Mouse (Mus musculus): Measurements from ENCODE around the gene Abcb1b. TPM values are rescaled to one million over a fixed set of nuclear protein-coding genes. Genes with fewer than 3 reads are reported as not detected.

Gene Abcb1b
- polyA plus RNA-seq, 1 experiment from 2014 or later: 0.43 TPM

- Histone ChIP-seq H3K9ac (ENCODE audit: low read depth, low read length) (no peak overlapping the region), H3K27me3 (ENCODE audit: control insufficient read depth, insufficient read depth, low read length) (no peaks in the 10 kb centered on the region), H3K9me3 (ENCODE audit: control insufficient read depth, low read length) (no peaks in the 10 kb centered on the region), H3K27ac (ENCODE audit: low read depth, low read length) (no peak overlapping the region), H3K4me3 (ENCODE audit: low read depth, low read length) (no peak overlapping the region), H3K4me2 (replicated peaks; ENCODE audit: low read depth, low read length) (no peak overlapping the region), H3K36me3 (ENCODE audit: control insufficient read depth, insufficient read depth, low read length) (no peaks in the 10 kb centered on the region), H3K4me1 (replicated peaks; ENCODE audit: control insufficient read depth, insufficient read depth, low read length) (no peaks in the 10 kb centered on the region)
- WGBS: 76% methylated on average over 1 of the region's 1 CpGs
- DNase-seq (ENCODE audit: low spot score) (no peak), ATAC-seq (ENCODE audit: low FRiP score) (no peak)
These were observed 103.1 kb downstream of the Abcb1b start for GRCm38 (mm10) chr5:8901001-8901400.

- Histone ChIP-seq H3K4me3 (ENCODE audit: low read depth, low read length) (no peak overlapping the region), H3K4me1 (replicated peaks; ENCODE audit: control insufficient read depth, insufficient read depth, low read length) (no peaks in the 10 kb centered on the region), H3K4me2 (replicated peaks; ENCODE audit: low read depth, low read length) (no peak overlapping the region), H3K9ac (ENCODE audit: low read depth, low read length) (no peak overlapping the region), H3K36me3 (ENCODE audit: control insufficient read depth, insufficient read depth, low read length) (no peaks in the 10 kb centered on the region), H3K27me3 (ENCODE audit: control insufficient read depth, insufficient read depth, low read length) (no peaks in the 10 kb centered on the region), H3K27ac (ENCODE audit: low read depth, low read length) (no peak overlapping the region), H3K9me3 (ENCODE audit: control insufficient read depth, low read length) (no peaks in the 10 kb centered on the region)
- no peak for DNase-seq (ENCODE audit: low spot score)
- no peak for ATAC-seq (ENCODE audit: low FRiP score)
- WGBS: 60% methylated on average over 6 of the region's 6 CpGs
These were observed 104.3 kb downstream of the Abcb1b start for GRCm38 (mm10) chr5:8902141-8902817.

DNA sequence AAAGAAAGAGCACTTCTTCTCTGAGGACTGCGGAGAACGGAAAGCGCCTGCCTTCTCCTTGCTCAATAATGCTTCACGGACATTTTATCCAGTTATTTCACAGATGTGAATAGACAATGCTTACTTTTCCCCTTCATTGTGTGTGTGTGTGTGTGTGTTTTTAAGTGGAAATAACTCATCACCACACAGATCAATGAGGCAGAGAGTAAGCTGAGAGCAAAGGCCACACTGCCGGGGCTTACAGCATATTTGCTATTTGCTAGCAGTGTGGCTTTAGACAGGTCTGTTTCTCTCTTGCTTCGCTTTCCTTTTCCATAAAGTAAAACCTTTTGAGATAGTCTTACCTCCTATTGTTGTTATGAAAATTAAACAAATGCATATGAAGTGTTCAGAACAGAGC, 106.6 kb downstream of the Abcb1b start:
- Histone ChIP-seq H3K27me3 (ENCODE audit: control insufficient read depth, insufficient read depth, low read length) (no peaks in the 10 kb centered on the region), H3K36me3 (ENCODE audit: control insufficient read depth, insufficient read depth, low read length) (no peaks in the 10 kb centered on the region), H3K9ac (ENCODE audit: low read depth, low read length) (no peak overlapping the region), H3K27ac (ENCODE audit: low read depth, low read length) (no peak overlapping the region), H3K4me3 (ENCODE audit: low read depth, low read length) (no peak overlapping the region), H3K4me2 (replicated peaks; ENCODE audit: low read depth, low read length) (no peak overlapping the region), H3K9me3 (ENCODE audit: control insufficient read depth, low read length) (no peaks in the 10 kb centered on the region), H3K4me1 (replicated peaks; ENCODE audit: control insufficient read depth, insufficient read depth, low read length) (no peaks in the 10 kb centered on the region)
- ATAC-seq (ENCODE audit: low FRiP score) (no peak), DNase-seq (ENCODE audit: low spot score) (peak; percentile 5)
- WGBS: 49% methylated on average over 6 of the region's 6 CpGs

GRCm38 (mm10) chr5:8911567-8912198, 113.7 kb downstream of the Abcb1b start:
- no peaks in the 10 kb centered on the region for H3K4me1 ChIP-seq (replicated peaks; ENCODE audit: control insufficient read depth, insufficient read depth, low read length)
- no peaks in the 10 kb centered on the region for H3K9me3 ChIP-seq (ENCODE audit: control insufficient read depth, low read length)
- WGBS: 83% methylated on average over 8 of the region's 8 CpGs
- H3K9ac ChIP-seq (ENCODE audit: low read depth, low read length): no peak overlapping the region
- ATAC-seq (ENCODE audit: low FRiP score): no peak
- H3K27me3 ChIP-seq (ENCODE audit: control insufficient read depth, insufficient read depth, low read length): no peaks in the 10 kb centered on the region
- H3K4me3 ChIP-seq (ENCODE audit: low read depth, low read length): no peak overlapping the region
- H3K4me2 ChIP-seq (replicated peaks; ENCODE audit: low read depth, low read length): no peak overlapping the region
- no peak overlapping the region for H3K27ac ChIP-seq (ENCODE audit: low read depth, low read length)
- no peak for DNase-seq (ENCODE audit: low spot score)
- no peaks in the 10 kb centered on the region for H3K36me3 ChIP-seq (ENCODE audit: control insufficient read depth, insufficient read depth, low read length)

Other genes starting within 250 kb of the Abcb1b start
- 15.2 and 15.4 TPM in 2 replicates for gene Rundc3b, start 175.2 kb upstream of the Abcb1b start, polyA plus RNA-seq (2014; fragmentation: Nextera tagmentation; extraction: Ambion mirVana)
- gene Abcb1a, start 138.1 kb upstream of the Abcb1b start, polyA plus RNA-seq (2014; fragmentation: Nextera tagmentation; extraction: Ambion mirVana): 0.52 and 0.60 TPM in 2 replicates
- gene Abcb4, start 95.6 kb downstream of the Abcb1b start, polyA plus RNA-seq (2014; fragmentation: Nextera tagmentation; extraction: Ambion mirVana): 0.37 and 0.73 TPM in 2 replicates
- gene Crot, start 199.2 kb downstream of the Abcb1b start, polyA plus RNA-seq (2014; fragmentation: Nextera tagmentation; extraction: Ambion mirVana): 32.3 and 33.6 TPM in 2 replicates

All from hindbrain, embryonic 11.5 days (tissue).